Mouse (Mus musculus): Measurements from ENCODE around the gene AC129217.1.
A peak's percentile ranks its signal among the peaks of the same experiment; 100 is the strongest.
"Not testable (repeated sequence)": the region's sequence is repeated elsewhere in the genome, so short reads cannot be mapped to it uniquely, and the experiment has no call there.

AC129217.1 gene

GRCm38 (mm10) chr19:8831262-8831661 lies 1.7 kb downstream of the AC129217.1 start:
- no peak for DNase-seq

GRCm38 (mm10) chr19:8832971-8833370 lies 3.4 kb downstream of the AC129217.1 start:
- no peak for DNase-seq

DNA sequence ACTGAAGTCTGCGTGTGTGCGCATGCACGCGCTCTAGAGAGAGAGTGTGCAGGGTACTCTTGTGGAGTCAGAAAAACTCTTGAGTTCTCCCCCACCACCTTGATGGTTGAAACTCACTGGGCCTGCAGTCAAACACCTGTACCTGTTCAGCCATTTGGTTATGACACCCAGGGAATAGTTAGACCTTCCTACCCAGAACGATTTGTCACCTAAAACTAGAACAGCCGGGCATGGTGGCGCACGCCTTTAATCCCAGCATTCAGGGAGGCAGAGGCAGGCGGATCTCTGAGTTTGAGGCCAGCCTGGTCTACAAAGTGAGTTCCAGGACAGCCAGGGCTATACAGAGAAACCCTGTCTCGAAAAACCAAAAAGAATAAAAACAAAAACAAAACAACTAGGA lies 6.8 kb downstream of the AC129217.1 start:
- DNase-seq: not testable (repeated sequence)

DNA sequence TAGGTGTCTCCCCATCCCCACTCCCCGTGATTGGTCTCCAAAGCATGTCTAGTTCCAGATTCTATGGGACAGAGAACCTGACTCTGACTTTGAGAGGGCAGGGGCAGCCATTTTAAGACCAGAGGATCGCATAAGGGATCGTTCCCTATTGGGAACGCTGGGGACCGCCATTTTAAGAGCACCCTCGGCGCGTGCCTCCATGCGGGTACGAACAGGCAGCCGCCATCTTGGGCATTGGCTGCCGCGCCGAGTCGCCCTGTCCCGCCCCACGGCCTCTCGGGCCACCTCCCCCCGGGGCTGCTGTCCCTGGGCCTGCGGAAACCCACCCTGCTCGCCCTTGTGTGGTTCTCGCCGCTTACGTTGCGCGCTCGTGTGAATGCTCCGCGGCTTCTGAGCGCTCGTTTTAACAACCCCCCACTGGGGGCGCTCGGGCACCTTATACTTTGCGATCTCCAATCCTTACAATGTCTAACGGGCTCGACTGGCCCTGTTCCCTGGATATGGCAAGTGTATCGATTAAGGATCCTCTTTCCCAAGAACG lies 7.7 kb downstream of the AC129217.1 start, which contains the start of gene Bscl2:
Bscl2 (plus strand) TSS at position 217 of the 541 bp plus-strand sequence.
- peak; percentile 93 for DNase-seq

DNA sequence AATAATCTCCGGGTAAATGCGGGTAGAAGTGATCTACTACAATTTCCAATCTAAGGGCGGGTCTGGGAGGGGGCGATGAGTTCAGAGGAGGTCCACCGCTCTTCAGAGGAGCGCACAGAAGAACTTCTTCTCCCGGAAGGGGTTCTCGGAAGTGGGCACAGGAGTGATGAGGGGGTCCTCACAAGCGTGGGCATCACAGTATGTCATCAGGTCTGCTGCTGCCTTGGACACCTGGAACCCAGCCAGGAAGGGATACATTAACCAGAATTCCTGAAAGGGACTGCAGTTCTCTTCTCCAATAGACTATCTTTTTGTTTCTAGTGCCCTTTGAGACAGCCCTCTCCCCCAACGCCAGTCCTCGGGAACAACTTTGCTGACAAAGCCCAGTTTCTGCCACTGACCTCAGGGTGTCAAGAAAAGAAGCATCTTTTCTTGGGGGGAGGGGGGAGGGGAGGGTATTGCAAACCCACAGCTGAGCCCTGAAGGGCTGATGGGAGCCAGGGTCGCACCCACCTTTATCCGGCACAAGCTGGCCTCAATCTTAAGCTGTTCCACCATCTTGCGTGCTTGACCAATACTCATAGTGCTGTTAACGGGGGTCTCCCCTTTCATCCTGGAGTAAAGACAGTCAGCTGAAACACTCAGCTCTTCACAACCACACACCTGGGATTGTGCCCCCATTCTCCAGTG lies 8.6 kb downstream of the AC129217.1 start:
- DNase-seq: no peak

- peak; percentile 85 for DNase-seq
These were observed 9.7 kb downstream of the AC129217.1 start, which contains the start of gene Gng3 for GRCm38 (mm10) chr19:8839103-8839907. Gene Gng3 (minus strand): TSS chr19:8839194.

DNA sequence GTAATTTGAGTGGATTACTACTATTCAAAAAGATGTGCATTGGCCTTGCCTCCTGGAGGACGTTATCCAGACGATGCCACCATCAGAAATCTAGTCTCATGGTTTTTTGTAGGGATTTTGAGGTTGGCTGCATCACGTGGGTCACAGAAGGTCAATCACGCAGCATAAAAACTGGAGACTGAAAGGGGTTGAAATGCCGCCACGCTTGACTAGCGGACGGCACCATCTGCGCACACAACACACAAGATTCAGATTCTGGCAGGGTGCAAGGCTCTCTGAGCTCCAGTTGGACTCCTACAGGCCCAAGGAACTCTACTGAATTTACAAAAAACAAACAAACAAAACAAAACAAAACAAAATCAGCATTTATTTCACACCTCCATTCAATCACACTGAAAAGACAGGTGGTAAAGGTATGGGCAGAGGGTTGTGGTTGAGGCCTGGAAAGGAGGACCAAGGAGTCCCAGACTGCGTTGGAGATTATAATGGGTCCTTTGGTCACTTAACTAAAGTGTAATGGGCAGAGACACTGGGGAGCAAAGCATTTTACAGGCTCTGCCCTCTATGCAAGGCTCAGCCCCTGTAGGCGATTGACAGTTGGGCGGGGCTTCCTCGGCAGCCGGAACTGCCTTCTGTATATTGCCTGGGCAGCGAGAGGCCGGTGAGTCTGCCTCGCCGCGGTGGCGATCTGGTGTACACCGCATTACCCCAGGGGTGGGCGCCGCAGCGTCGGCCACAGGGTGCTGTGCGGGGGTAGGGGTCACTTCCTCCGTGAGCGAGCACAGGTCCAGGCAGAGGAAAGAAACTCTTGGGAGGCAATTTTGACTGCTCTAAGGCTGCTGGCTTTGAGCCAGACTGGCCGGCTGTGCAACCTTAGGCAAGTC lies 10.6 kb downstream of the AC129217.1 start:
- peak; percentile 75 for DNase-seq

DNA sequence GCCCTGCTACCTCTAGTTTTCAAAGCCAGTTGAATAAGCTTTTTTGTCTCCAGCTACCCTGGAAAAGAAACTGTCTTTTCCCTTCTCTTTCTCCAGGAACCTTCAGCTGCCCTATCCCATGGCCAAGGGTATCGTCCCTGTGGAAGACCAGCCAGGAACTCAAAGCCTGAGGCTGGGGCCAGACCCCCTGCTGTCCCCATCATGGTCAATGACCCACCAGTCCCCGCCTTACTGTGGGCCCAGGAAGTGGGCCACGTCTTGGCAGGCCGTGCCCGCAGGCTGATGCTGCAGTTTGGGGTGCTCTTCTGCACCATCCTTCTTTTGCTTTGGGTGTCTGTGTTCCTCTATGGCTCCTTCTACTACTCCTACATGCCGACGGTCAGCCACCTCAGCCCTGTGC lies 11.4 kb downstream of the AC129217.1 start:
- DNase-seq: no peak

GRCm38 (mm10) chr19:8842961-8843360 lies 13.4 kb downstream of the AC129217.1 start:
- no peak for DNase-seq

DNA sequence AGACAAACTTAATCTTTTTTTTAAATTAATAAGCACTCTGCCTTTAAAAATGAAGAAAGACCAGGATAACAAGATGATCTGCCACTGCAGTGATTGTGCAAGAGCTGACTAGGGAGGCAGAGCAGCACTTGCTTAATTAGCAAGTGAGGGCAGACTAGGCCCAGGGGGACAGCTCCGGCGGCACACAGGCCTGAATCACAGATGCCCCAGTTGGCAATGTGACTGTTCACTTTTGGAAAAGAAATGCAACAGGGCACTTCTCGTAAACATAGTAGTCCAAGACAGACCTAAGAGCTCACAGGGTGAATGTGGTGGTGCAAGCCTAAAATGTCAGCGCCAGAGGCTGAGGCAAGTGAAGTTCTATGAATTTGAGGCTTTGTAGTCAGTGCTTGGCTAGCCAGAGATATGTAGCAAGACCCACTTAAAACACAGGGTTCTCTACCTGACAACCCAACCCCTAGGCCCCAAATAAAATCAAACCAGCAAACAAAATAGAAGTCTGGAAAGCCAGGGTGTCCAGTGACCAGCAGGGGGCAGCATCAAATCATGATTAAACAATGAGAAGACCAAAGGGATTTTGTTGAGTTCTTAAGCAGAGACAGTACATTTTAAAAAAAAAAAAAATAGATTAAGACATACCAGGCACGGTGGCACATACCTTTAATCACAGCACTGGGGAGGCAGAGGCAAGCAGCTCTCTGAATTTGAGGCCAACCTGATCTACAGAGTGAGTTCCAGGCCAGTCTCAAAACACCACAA lies 15.0 kb downstream of the AC129217.1 start:
- peak; percentile 59 for DNase-seq

DNA sequence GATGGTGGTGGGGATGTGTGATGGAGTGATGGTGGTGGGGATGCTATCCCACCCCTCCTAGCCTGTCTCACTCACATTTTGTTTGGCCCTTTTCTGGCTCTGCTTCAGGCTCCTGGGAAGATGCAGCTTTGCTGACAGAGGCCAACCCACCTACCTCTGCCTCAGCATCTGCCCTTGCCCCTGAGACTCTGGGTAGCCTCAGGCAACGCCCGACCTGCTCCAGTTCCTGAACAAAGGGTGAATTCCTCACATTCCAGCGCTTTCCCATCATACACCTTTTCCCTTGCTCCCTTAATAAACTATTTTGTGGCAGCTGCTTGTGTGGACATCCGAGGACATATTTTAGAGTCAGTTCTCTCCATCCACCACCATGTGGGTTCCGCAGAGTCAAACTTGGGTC lies 18.8 kb downstream of the AC129217.1 start:
- DNase-seq: no peak

GRCm38 (mm10) chr19:8850402-8850901 lies 20.9 kb downstream of the AC129217.1 start, which contains the start of gene Lrrn4cl:
Gene Lrrn4cl (plus strand): TSS chr19:8850768.
- no peak for DNase-seq

DNA sequence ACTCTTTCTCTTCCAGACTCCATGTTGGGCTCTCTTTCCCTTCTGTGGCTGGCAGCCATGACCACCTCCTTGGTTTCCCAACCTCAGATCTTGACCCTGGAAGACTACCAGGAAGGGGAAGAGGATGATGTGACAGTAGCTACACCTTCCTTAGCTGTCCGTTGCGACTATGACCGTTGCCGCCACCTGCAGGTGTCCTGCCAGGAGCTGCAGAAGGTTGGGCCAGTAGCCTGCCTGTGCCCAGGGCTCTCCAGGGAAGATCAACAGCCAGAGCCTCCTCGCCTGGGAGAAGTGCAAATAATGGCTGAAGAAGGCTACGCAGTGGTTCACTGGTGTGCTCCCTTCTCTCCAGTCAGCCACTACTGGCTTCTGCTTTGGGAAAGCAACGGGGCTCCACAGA lies 22.1 kb downstream of the AC129217.1 start:
- DNase-seq: no peak

DNA sequence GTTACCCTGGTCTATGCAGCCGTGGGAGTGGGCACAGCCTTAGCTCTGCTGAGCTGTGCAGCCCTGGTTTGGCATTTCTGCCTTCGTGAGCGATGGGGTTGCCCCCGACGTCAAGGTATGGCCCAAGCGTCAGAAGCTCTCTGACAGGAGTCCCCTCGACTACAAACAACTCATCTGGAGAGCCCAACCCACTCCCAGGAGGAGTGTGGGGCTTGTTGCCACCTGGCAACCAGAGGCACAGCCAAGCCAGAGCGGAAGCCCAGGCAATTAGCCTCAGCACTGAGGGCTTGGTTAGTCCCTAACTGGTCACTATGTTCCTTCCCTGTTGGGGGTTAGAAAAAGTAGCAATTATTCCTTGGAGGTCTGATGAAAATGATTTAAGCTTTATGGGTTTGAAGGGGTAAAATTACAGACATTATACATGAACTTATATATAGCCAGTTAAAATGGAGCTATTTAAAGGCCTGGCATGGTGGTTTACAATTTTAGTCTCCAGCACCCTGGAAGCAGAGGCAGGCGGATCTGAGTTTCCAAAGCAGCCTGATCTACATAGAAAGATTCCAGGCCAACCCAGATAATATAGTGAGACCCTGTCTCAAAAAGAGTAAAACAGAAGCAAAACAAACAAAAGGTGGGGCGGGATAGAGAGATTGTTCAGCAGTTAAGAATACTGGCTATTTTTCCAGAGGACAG lies 22.8 kb downstream of the AC129217.1 start:
- no peak for DNase-seq

GRCm38 (mm10) chr19:8853117-8853516 lies 23.5 kb downstream of the AC129217.1 start:
- DNase-seq: no peak

GRCm38 (mm10) chr19:8857689-8858088 lies 28.1 kb downstream of the AC129217.1 start:
- no peak for DNase-seq

DNA sequence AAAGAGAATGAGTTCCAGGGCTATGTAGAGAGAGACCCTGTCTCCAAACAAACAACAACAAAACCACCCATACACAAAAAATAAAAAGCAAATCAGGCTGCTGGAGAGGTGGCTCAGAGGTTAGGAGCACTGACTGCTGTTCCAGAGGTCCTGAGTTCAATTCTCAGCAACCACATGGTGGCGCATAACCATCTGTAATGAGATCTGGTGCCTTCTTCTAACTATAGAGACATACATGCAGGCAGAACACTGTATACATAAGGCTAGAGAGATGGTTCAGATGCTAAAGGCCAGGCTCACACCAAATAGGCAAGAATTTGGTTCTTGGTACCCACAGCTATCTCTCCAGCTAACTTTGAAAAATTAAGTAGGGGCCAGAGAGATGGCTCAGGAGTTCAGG lies 29.4 kb downstream of the AC129217.1 start:
- DNase-seq: no peak

DNA sequence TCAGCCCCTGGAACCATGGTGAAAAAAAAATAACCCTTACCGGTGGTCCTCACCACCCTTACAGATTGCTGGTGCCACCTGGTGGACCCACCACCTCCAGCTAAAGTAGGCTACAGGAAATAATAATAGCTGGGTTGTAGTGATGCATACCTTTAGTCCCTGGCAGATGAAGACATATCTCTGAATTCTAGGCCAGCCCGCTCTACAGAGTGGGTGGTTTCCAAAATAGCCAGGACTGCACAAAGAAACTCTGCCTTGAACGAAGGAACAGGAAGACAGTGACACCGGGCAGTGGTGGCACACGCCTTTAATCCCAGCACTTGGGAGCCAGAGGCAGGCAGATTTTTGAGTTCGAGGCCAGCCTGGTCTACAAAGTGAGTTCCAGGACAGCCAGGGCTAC lies 34.7 kb downstream of the AC129217.1 start:
- no peak for DNase-seq

DNA sequence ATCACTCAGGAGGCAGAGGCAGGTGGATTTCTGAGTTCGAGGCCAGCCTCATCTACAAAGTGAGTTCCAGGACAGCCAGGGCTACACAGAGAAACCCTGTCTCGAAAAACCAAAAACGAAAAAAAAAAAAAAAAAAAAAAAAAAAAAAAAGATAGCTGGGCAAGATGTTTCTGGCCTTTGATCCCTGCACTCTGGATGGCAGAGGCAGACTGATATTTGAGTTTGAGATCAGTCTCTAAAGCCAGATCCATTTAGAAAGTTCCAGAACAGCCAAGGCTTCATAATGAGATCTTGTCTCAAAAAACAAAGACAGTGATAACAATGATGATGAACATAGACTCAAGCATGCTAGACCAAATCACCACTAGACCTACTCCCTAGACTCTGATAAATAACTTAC lies 40.8 kb downstream of the AC129217.1 start:
- not testable (repeated sequence) for DNase-seq

DNA sequence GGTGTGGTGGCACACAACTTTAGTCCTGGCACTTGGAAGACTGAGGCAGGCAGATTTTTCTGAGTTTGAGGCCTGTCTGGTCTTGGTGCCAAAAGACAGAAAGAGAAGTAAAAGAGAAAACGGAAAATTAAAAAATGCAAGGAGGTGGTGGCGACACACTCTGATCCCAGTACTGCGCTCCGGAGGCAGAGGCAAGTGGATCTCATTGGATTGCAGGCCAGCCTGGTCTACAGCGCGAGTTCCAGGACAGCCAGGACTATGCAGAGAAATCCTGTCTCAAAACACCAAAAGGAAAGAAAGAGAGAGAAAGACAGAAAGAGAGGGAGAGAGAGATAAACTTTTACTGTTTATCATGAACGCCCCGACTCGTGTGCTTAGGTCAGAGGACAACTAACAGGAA lies 41.3 kb downstream of the AC129217.1 start:
- no peak for DNase-seq

Measured in layer of hippocampus, adult 9-11 months (tissue).